Mouse (Mus musculus) testis, adult 2 months (tissue): ENCODE measurements at regions not wholly inside any gene's neighbourhood (a gene's known extent, or its start where the extent isn't known, plus 50 kb on each side); places are given as distances from the start of the nearest gene placed in this dataset.

Experiments used
- H3K27ac ChIP-seq: fragments of 200-500 bp; 2 replicates; pipeline ENCODE4 v1.5.1; 2012; ENCODE audit warnings: low read depth, low read length; ENCODE audit not compliant: control insufficient read depth, insufficient read depth
- H3K27me3 ChIP-seq: fragments of 200-500 bp; 2 replicates; pipeline ENCODE4 v1.6.1; 2012; ENCODE audit warnings: mild to moderate bottlenecking, low read length, moderate library complexity; ENCODE audit not compliant: control insufficient read depth, insufficient read depth
- H3K36me3 ChIP-seq: fragments of 200-500 bp; 2 replicates; pipeline ENCODE4 v1.6.1; 2012; ENCODE audit warnings: mild to moderate bottlenecking, low read length; ENCODE audit not compliant: control insufficient read depth, insufficient read depth
- H3K4me1 ChIP-seq: fragments of 200-500 bp; 2 replicates; pipeline ENCODE4 v1.6.1; 2012; ENCODE audit warnings: low read length; ENCODE audit not compliant: control insufficient read depth, insufficient read depth
- H3K4me3 ChIP-seq: fragments of 200-500 bp; 2 replicates; pipeline ENCODE4 v1.5.1; 2012; ENCODE audit warnings: low read depth, mild to moderate bottlenecking, low read length, moderate library complexity, mixed read lengths; ENCODE audit not compliant: control insufficient read depth
- CTCF ChIP-seq: fragments of 200-500 bp; IDR thresholded peaks from 2 replicates; pipeline ENCODE4 v1.5.1; 2012; ENCODE audit warnings: low read depth, mild to moderate bottlenecking, inconsistent platforms, low read length, moderate library complexity; ENCODE audit not compliant: control insufficient read depth, insufficient read depth, insufficient replicate concordance
- POLR2A ChIP-seq: fragments of 200-500 bp; IDR thresholded peaks from 2 replicates; pipeline ENCODE4 v1.6.1; 2012; ENCODE audit warnings: low read depth, mild to moderate bottlenecking, inconsistent platforms, low read length, moderate library complexity; ENCODE audit not compliant: control insufficient read depth

DNA sequence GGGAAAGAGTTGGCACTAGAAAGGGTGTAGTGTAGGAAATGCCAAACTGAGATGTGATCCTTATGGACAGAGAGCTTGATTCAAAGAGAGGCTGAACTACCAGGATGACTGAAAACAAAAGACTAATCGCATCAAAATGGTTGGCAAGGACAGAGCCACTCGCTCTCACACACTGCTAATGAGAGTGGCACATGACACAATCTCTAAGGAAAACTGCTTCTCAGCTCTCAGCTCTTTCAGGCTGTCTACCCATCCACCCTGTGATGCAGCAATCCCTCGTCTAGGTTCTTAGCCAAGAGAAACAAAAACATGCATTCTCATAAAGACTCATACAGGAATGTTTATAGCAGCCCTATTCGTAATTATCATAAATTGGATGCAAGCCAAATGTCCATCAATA lies 143.1 kb downstream of the Mreg start:
- Histone ChIP-seq H3K36me3 (no peaks in the 10 kb centered on the region), H3K27ac (no peak overlapping the region), H3K27me3 (no peaks in the 10 kb centered on the region), H3K4me1 (no peaks in the 10 kb centered on the region; the same call in 1 of the 2 replicates), H3K4me3 (no peak overlapping the region)
- no peak for TF ChIP-seq CTCF
- TF ChIP-seq POLR2A = no peak

DNA sequence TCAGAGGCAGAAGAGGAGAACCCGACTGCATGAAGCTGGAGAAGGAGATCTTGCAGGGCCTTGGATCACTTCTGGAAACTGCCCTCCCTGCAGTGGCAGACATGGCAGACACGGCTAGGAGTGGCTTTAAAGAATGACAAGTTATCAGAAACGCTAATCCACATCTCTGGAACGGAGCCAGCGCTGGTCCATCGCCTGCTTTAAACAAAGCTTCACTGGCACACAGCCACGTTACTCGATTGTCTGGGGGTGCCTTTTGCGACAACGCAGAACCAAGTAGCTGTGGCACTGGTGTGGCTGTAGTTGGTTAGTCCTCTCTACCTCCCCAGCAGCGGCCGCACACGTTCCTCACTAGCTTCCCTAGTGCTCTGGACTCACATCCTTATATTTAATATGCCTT lies 147.0 kb downstream of the Mreg start:
- Histone ChIP-seq H3K4me3 (no peak overlapping the region), H3K4me1 (no peaks in the 10 kb centered on the region; the same call in 1 of the 2 replicates), H3K27me3 (no peaks in the 10 kb centered on the region), H3K27ac (no peak overlapping the region), H3K36me3 (no peaks in the 10 kb centered on the region)
- TF ChIP-seq POLR2A = no peak
- TF ChIP-seq CTCF = no peak

DNA sequence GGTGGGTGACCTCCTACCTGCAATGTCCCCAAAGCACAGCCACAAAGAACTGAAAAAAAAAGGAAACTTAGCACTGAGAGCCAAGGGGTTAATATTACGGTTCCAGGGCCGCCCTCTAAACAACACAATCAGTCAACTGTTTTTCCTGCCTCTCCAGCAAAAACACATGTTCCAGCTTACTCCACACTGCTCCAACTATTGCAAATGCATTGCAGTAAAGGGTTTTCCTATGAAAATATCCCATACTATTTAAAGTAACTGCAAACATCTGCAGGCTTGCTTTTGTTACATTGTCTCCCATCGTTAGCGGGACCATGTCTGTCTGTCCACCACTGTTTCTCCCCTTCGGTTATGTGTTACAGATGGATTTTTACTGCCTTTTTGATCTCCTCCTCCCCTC lies 151.7 kb downstream of the Mreg start:
- Histone ChIP-seq H3K4me1 (no peaks in the 10 kb centered on the region; the same call in 1 of the 2 replicates), H3K4me3 (no peak overlapping the region), H3K27me3 (no peaks in the 10 kb centered on the region), H3K27ac (no peak overlapping the region), H3K36me3 (no peaks in the 10 kb centered on the region)
- TF ChIP-seq CTCF = no peak
- no peak for TF ChIP-seq POLR2A

DNA sequence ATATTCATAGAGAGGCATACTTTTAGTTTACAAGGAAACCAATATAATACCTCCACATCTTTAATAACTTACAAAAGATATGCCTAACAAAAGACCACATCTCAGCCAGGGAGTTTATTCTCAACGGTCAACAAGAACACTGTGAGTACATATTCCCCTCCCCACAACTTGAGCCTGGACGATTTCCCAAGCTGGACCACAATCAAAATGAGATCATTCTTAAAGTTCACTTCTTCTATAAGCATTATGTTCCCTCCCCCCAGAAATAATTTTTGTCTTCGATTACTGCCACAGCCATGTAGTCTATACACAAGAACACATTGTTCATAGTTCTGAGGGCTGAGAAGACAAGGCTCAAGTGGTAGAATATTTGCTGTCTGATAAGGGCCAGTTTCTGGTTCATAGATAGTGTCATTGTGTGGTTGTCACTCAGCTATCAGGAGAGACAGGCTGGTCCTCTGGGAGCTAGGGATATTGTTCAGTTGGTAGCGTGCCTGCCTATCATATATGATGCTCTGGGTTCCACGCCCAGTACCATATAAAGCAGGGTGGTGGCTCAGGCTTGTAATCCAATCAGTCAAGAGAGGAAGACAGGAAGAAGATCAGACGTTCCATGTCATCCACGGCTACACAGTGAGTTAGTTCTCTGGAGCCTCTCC lies 153.9 kb downstream of the Mreg start:
- no peaks in the 10 kb centered on the region for H3K36me3 ChIP-seq
- no peak for TF ChIP-seq POLR2A
- no peak overlapping the region for H3K27ac ChIP-seq
- no peaks in the 10 kb centered on the region for H3K27me3 ChIP-seq
- H3K4me3 ChIP-seq = no peak overlapping the region
- no peaks in the 10 kb centered on the region for H3K4me1 ChIP-seq

DNA sequence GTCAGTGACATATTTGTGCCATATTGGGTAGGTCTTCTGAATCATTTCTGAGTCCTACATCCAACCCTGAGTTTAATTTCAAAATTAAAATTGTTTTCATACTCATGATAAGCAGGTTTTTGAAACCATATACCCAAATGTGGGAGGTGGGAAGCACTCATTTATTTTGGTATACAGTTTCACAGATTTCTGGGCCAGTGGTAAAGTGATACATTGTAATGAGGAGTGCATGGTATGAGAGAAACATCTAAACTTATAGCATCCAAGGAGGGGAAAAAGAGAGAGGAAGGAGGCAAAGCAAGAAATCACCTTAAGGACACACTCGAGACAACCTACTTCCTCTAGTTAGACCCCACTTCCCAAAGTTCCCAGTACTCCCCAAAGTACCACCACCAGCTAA lies 157.6 kb downstream of the Mreg start:
- TF ChIP-seq CTCF = no peak
- TF ChIP-seq POLR2A = no peak
- Histone ChIP-seq H3K27ac (no peak overlapping the region), H3K36me3 (no peaks in the 10 kb centered on the region), H3K4me1 (no peaks in the 10 kb centered on the region), H3K27me3 (no peaks in the 10 kb centered on the region), H3K4me3 (no peak overlapping the region)

DNA sequence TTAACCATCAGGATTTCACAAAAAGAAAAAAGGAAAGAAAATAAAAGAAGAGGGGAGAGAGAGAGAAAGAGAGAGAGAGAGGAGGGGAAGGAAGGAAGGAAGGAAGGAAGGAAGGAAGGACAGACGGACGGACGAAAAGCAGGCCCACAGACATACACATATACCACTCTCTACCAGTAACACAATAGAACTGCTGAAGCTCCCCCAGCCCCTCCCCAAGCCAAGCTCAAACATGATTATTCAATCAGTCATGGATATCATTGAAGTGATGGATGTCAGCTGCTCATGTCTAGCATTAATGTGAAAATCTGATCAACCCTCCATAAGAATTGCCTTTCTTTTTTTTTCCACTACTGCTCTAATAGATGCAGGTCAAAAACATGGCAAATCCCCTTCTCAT lies 161.2 kb downstream of the Mreg start:
- H3K27me3 ChIP-seq = no peaks in the 10 kb centered on the region
- no peak overlapping the region for H3K4me3 ChIP-seq
- TF ChIP-seq CTCF (no peak), POLR2A (no peak)
- no peak overlapping the region for H3K27ac ChIP-seq
- H3K4me1 ChIP-seq = no peaks in the 10 kb centered on the region
- H3K36me3 ChIP-seq = no peaks in the 10 kb centered on the region

DNA sequence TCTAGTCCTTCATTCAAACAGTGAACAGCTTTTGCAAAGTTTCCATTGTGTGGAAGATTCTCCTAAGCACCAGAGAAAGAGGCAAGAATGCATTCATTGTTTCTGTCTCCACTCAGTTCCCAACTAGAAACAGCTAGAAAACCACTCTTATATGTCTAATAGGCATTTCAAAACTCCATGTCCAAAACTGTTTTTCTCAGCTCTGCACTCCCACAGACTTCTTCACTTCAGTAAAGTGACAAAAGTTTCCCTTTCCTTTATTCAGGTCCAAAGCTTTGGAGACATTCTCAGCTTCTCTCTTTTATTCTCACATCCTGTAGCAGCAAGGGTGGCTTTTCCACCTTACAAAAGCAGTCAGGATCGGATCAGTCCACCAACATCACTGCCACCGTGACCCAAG lies 166.0 kb downstream of the Mreg start:
- H3K4me1 ChIP-seq = no peaks in the 10 kb centered on the region
- no peak overlapping the region for H3K27ac ChIP-seq
- H3K4me3 ChIP-seq = no peak overlapping the region
- TF ChIP-seq CTCF (no peak), POLR2A (no peak)
- no peaks in the 10 kb centered on the region for H3K27me3 ChIP-seq
- H3K36me3 ChIP-seq = no peaks in the 10 kb centered on the region

DNA sequence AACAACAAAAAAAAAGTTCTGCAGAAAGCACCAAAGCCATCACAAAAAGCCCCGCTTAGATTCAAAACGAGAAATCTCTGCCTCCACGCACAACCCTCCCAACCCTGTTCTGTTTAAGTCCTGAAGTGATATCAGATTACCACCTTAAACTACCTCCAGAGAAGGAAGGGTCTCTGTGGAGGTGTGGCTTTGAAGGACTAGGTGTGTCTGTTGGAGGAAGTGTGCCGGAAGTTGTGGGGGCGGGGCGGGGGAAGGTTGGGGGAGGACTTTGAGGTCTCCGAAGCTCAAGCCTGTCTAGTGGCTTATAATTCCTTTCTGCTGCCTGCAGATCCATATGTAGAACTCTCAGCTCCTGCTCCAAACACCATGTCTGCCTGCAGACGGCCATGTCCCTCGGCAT lies 173.6 kb downstream of the Mreg start:
- H3K36me3 ChIP-seq = no peaks in the 10 kb centered on the region
- H3K4me1 ChIP-seq = no peaks in the 10 kb centered on the region
- H3K27ac ChIP-seq = no peak overlapping the region
- H3K4me3 ChIP-seq = peak overlapping the region; percentile 39
- TF ChIP-seq CTCF (no peak), POLR2A (no peak)
- no peaks in the 10 kb centered on the region for H3K27me3 ChIP-seq
